Mouse (Mus musculus) C2C12 (cell line): ENCODE measurements around the gene Scai.

Experiments used
- CTCF ChIP-seq: IDR thresholded peaks from one replicate; pipeline ENCODE4 v1.5.1; 2011; ENCODE audit not compliant: control insufficient read depth, insufficient read depth, insufficient read length
- FOSL1 ChIP-seq: IDR thresholded peaks from one replicate; pipeline ENCODE4 v1.8.0; 2011; ENCODE audit warnings: mild to moderate bottlenecking, low read length; ENCODE audit not compliant: poor library complexity, insufficient read depth, severe bottlenecking
- MAX ChIP-seq: IDR thresholded peaks from one replicate; pipeline ENCODE4 v1.6.1; 2011; ENCODE audit warnings: mild to moderate bottlenecking, control low read depth

DNA sequence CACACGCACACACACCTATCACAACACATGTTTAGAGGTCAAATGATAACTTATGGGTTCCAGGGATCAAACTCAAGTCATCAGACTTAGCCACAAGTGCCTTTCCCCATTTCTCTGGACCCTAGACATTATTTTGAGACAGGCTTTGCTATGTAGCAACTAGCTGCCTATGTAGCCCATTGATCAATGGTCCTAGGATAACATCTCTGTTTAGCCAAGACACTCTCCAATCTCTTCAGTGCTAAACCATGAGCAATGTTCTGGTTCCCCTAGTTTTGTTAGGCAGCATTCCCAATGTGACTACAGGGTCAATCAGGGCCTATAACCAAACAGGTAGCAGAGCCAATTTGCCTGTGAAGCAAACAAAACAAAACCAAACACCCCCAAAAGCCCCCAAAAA lies 142.0 kb downstream of the Scai start:
- no peak for TF ChIP-seq CTCF
- no peak for TF ChIP-seq MAX
- no peak for TF ChIP-seq FOSL1
